Mouse (Mus musculus) liver, embryonic 15.5 days (tissue): ENCODE measurements around the gene Gpat2. TPM values are rescaled to one million over a fixed set of nuclear protein-coding genes. Genes with fewer than 3 reads are reported as not detected.

Experiments used
- ATAC-seq: fragments of 200-750 bp; cut with Nextera tagmentation; 2 replicates; pipeline ENCODE4 v1.8.0; 2017; ENCODE audit warnings: moderate number of reproducible peaks, mild to moderate bottlenecking, moderate library complexity; ENCODE audit not compliant: insufficient read depth
- H3K27ac ChIP-seq: fragments of 300-500 bp; sonication (generic); replicated peaks from 2 replicates; pipeline ENCODE4 v1.5.1; 2015; ENCODE audit warnings: mild to moderate bottlenecking, inconsistent platforms
- H3K27me3 ChIP-seq: fragments of 300-500 bp; sonication (generic); 2 replicates; pipeline ENCODE4 v1.6.1; 2015; ENCODE audit warnings: mild to moderate bottlenecking, inconsistent platforms
- H3K36me3 ChIP-seq: fragments of 300-500 bp; sonication (generic); replicated peaks from 2 replicates; pipeline ENCODE4 v1.6.1; 2015; ENCODE audit warnings: moderate library complexity, mild to moderate bottlenecking, inconsistent platforms
- H3K4me1 ChIP-seq: fragments of 300-500 bp; sonication (generic); replicated peaks from 2 replicates; pipeline ENCODE4 v1.6.1; 2015; ENCODE audit warnings: inconsistent platforms
- H3K4me2 ChIP-seq: fragments of 300-500 bp; sonication (generic); 2 replicates; pipeline ENCODE4 v1.6.1; 2015; ENCODE audit warnings: moderate library complexity, mild to moderate bottlenecking, inconsistent platforms
- H3K4me3 ChIP-seq: fragments of 300-500 bp; sonication (generic); replicated peaks from 2 replicates; pipeline ENCODE4 v1.5.1; 2015; ENCODE audit warnings: mild to moderate bottlenecking, inconsistent platforms
- H3K9ac ChIP-seq: fragments of 300-500 bp; sonication (generic); 2 replicates; pipeline ENCODE4 v1.6.1; 2015; ENCODE audit warnings: moderate library complexity, mild to moderate bottlenecking, inconsistent platforms
- H3K9me3 ChIP-seq: fragments of 300-500 bp; sonication (generic); replicated peaks from 2 replicates; pipeline ENCODE4 v1.6.1; 2016; ENCODE audit warnings: inconsistent platforms
- WGBS: fragments of 180-500 bp; shearing (Covaris S2); methylation state at CpG from one replicate; pipeline ENCODE4 v1.1.7; 2015; ENCODE audit warnings: mixed read lengths; ENCODE audit not compliant: insufficient replicate concordance; 5-methylcytosine and 5-hydroxymethylcytosine counted together
- polyA plus RNA-seq: library from polyadenylated mRNA; unstranded; fragments of >200 nt; fragmentation: Nextera tagmentation; extraction: Ambion mirVana; gene quantifications from 2 replicates; pipeline ENCODE4 v1.2.1, GENCODE M21; 2015

The Gpat2 gene
- polyA plus RNA-seq, 1 experiment from 2014 or later: 0.35 TPM

DNA sequence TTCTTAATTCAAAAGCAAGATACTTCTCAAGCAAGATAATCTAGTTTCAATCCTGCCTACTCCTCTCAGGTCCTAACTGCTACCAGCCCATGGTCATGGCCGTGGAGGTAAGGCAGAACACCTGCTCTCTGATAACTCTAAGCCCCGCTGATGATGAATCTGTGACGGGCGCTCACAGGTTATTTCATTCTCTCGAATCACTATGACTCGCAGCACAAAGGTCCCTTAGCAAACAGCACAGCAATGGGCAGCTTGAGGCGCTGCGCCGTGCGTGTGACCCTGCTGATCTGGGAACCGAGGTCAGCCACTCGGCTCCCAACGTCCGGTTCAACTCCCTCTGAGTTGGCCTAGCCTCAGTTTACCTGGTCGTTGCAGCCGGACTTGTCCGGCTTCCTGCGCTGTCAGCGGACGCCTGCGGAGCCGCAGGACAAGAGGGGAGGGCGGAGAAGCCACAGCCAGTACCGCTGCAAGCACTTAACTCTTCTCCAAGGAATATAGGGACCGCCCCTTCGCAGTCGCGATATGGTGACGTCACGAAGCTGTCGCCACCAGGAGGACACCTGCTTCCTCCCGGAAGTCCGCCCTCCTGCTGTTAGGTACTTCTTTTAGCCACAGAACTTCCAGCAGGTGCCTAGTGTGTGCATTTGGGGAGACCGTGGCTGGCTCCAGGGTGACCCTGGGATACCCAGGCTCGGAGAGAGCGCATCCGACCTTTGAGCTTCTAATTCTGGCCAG, 19.2 kb downstream of the Gpat2 start, which contains the start of gene Fahd2a:
Fahd2a (minus strand) TSS at position 511 of the 735 bp plus-strand sequence.
- 3% methylated on average over 37 of the region's 37 CpGs for WGBS
- ATAC-seq: peak; percentile 89
- H3K27me3 ChIP-seq: no peaks in the 10 kb centered on the region

DNA sequence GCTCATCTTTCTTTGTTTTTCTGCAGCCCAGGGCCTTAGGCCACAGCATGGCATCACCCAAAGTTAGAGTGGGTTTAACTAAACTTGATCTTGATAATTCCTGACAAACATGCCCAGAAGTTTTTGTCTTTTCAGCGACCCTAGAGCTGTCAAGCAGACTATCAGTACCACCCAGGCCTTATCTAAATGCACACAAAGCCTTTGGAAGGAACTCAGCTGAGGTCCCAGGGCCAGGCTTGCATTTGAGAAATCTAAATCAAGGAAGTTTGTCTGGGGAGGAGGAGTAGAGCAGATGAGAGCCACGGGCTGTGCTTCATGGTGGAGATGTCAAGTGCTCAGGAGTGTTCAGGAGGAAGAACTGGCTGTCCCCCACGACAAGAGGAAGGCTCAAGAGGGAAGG, 21.8 kb downstream of the Gpat2 start:
- ATAC-seq: peak; percentile 7; the same call in 1 of the 2 replicates
- WGBS: 9% methylated on average over 3 of the region's 3 CpGs
- Histone ChIP-seq H3K27ac (no peak overlapping the region), H3K9me3 (no peaks in the 10 kb centered on the region), H3K9ac (no peak overlapping the region), H3K4me3 (no peak overlapping the region), H3K4me2 (no peak overlapping the region), H3K27me3 (peaks cover 8% of the 10 kb centered on the region; the same call in 1 of the 2 replicates), H3K4me1 (peaks cover 67% of the 10 kb centered on the region), H3K36me3 (no peaks in the 10 kb centered on the region)

More for the DNA sequence above, 19.2 kb downstream of the Gpat2 start, which contains the start of gene Fahd2a:
- Histone ChIP-seq H3K9me3 (no peaks in the 10 kb centered on the region), H3K27ac (peak within 1 kb of the TSS; percentile 56), H3K36me3 (no peaks in the 10 kb centered on the region), H3K4me3 (peak within 1 kb of the TSS; percentile 74), H3K4me1 (peaks cover 43% of the 10 kb centered on the region), H3K4me2 (peak within 1 kb of the TSS; percentile 83), H3K9ac (peak within 1 kb of the TSS; percentile 76)

- Histone ChIP-seq H3K36me3 (no peaks in the 10 kb centered on the region), H3K27me3 (peaks cover 26% of the 10 kb centered on the region), H3K4me1 (peaks cover 62% of the 10 kb centered on the region), H3K4me2 (no peak overlapping the region), H3K9ac (no peak overlapping the region), H3K27ac (no peak overlapping the region), H3K9me3 (no peaks in the 10 kb centered on the region), H3K4me3 (no peak overlapping the region)
- WGBS: 51% methylated on average over 7 of the region's 7 CpGs
- ATAC-seq: no peak
These were observed 24.7 kb downstream of the Gpat2 start for GRCm38 (mm10) chr2:127449691-127450090.

DNA sequence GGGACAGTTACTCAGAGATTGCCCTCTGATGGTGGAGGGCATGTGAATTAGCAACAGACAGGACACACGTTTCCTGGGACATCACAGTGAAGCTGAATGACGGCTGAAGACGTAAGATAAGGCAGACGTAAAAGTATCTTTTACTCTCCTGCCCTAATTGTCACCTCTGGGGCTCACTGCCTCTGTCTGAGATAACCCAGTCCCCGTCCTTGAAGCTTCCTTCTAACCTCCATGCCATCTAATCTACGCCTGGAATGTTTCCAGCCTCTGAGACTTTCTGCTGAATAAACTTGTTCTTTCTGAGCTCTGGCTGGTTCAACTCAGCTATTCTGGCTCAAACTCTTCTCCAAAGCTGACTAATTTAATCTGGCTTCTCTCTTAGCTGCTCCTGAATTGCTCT, 26.7 kb downstream of the Gpat2 start:
- no peak overlapping the region for H3K4me3 ChIP-seq
- 0 out of 2 replicates have a peak overlapping the region, but pooled peaks have one; percentile 16 for H3K27ac ChIP-seq
- H3K4me2 ChIP-seq: peak overlapping the region; percentile 36
- no peak overlapping the region for H3K9ac ChIP-seq
- H3K9me3 ChIP-seq: no peaks in the 10 kb centered on the region
- whole genome bisulfite sequencing: 6% methylated on average over 6 of the region's 6 CpGs
- peak; percentile 78 for ATAC-seq
- H3K4me1 ChIP-seq: peaks cover 49% of the 10 kb centered on the region
- H3K27me3 ChIP-seq: peaks cover 26% of the 10 kb centered on the region
- no peaks in the 10 kb centered on the region for H3K36me3 ChIP-seq

DNA sequence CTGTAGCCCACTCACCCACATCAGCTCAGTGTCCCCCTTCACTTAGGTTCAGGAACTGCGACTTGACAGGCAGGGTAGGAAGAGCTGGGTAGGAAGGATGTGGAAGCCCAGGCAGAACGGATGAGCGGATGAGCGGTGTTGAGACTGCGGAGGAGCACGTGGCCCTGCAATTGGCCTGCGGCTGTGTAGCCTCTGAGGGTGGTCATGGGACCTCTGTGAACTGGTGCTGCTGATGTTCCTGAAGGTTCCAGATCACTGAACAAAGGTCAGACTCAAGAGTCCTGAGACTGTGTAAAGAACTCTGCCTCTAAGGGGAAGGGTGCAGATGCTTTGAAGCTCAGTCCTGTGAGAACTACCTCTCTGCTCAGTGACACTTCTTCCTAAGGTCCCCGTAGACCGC, 28.1 kb downstream of the Gpat2 start:
- Histone ChIP-seq H3K9ac (no peak overlapping the region), H3K27me3 (peaks cover 37% of the 10 kb centered on the region)

GRCm38 (mm10) chr2:127453764-127454163, 28.8 kb downstream of the Gpat2 start:
- H3K4me1 ChIP-seq: peaks cover 44% of the 10 kb centered on the region
- WGBS: 3% methylated on average over 5 of the region's 5 CpGs
- H3K27me3 ChIP-seq: peaks cover 37% of the 10 kb centered on the region
- no peak overlapping the region for H3K27ac ChIP-seq
- no peak overlapping the region for H3K4me3 ChIP-seq
- no peak overlapping the region for H3K4me2 ChIP-seq
- H3K9ac ChIP-seq: no peak overlapping the region
- no peaks in the 10 kb centered on the region for H3K9me3 ChIP-seq
- ATAC-seq: no peak
- H3K36me3 ChIP-seq: no peaks in the 10 kb centered on the region

More for the DNA sequence above, 28.1 kb downstream of the Gpat2 start:
- Histone ChIP-seq H3K9me3 (no peaks in the 10 kb centered on the region), H3K4me2 (no peak overlapping the region), H3K4me1 (peaks cover 44% of the 10 kb centered on the region), H3K27ac (no peak overlapping the region), H3K4me3 (no peak overlapping the region), H3K36me3 (no peaks in the 10 kb centered on the region)
- ATAC-seq: no peak
- 73% methylated on average over 9 of the region's 9 CpGs for WGBS

DNA sequence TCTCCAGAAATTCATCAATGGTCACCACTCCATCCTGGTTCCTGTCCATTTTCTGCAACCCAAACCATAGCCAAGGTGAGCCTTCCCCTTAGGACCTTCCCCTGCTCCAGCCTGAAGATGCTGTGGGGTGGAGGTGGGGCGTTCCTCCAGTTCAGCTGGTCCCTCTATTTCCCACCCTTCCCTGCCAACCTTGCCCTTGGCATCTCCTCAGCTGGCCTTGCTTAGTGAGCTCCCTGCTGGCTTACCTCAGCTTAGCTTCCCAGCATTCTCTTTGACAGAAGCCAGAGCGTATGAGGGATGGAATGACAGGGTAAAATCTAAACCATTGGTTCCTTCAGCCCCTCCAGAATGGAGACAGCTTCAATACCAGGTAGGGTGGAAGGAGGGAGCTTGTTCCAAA, 34.3 kb downstream of the Gpat2 start:
- H3K4me2 ChIP-seq: no peak overlapping the region
- no peaks in the 10 kb centered on the region for H3K4me1 ChIP-seq
- 67% methylated on average over 2 of the region's 2 CpGs for WGBS
- H3K36me3 ChIP-seq: no peaks in the 10 kb centered on the region
- H3K9me3 ChIP-seq: no peaks in the 10 kb centered on the region
- H3K4me3 ChIP-seq: no peak overlapping the region
- ATAC-seq: no peak
- no peak overlapping the region for H3K9ac ChIP-seq
- peaks cover 31% of the 10 kb centered on the region for H3K27me3 ChIP-seq
- no peak overlapping the region for H3K27ac ChIP-seq

DNA sequence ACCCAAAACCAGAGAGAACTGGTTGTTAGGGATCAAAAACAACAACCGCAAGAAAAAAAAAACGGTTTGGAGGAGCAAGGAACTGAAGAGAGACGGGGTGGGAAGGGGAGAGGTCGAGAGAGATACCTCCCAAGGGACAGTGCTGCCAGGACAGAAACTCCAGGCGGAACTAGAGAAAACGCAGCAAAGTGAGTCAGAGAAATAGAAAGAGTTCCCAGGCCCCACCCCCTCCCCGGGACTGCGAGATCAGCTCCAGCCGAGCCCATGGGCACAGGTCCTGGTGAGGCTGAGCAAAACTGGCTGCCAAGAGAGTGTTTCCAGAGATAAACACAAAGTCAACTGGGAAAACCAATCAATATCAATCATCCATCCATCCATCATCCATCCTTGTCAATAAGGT, 36.4 kb downstream of the Gpat2 start:
- H3K27me3 ChIP-seq: peaks cover 30% of the 10 kb centered on the region
- WGBS: 44% methylated on average over 9 of the region's 9 CpGs
- no peaks in the 10 kb centered on the region for H3K4me1 ChIP-seq
- no peaks in the 10 kb centered on the region for H3K9me3 ChIP-seq
- no peak overlapping the region for H3K4me3 ChIP-seq
- no peaks in the 10 kb centered on the region for H3K36me3 ChIP-seq
- H3K4me2 ChIP-seq: no peak overlapping the region
- H3K9ac ChIP-seq: no peak overlapping the region
- no peak for ATAC-seq
- H3K27ac ChIP-seq: no peak overlapping the region

DNA sequence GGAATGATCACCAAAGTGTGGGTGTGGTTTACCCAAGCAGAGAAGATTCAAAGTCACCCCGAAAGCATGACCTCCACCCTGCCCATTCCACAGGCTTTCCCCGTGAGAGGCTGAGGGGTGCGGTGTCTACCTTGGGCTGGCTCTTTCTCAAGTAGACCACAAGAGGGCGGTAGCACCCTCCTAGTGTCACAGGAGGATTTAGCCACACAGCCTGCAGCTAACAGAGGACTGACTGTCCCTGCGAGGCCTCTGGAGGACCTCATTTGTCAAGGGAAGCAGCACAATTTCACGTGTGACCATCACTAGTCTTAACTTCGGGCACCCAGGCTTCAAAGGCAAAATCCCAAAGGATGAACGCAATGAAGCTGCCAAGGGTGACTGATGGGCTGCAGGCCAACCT, 37.3 kb downstream of the Gpat2 start:
- no peaks in the 10 kb centered on the region for H3K4me1 ChIP-seq
- no peaks in the 10 kb centered on the region for H3K36me3 ChIP-seq
- H3K27me3 ChIP-seq: peaks cover 25% of the 10 kb centered on the region
- no peak for ATAC-seq
- H3K4me3 ChIP-seq: no peak overlapping the region
- H3K9ac ChIP-seq: no peak overlapping the region
- H3K4me2 ChIP-seq: no peak overlapping the region
- H3K27ac ChIP-seq: no peak overlapping the region
- no peaks in the 10 kb centered on the region for H3K9me3 ChIP-seq
- WGBS: 8% methylated on average over 8 of the region's 8 CpGs

DNA sequence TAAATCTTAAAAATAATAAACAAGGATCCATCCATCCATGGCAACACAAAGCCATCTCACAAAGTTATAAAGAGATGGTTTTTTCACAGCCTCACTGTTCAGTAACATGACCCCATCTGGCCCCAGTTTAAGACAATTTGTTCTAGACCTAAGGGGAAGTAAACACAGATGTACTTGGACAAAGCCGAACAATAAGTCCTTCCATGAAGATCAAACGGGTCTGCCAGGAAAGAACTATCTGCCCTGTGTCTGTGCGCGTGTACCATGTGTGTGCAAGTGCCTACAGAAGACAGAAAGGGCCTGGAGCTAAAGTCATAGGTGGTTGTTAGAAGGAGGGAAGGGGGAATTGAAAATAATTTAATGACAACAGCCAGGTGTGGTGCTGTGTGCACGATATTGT, 45.2 kb downstream of the Gpat2 start:
- Histone ChIP-seq H3K9me3 (no peaks in the 10 kb centered on the region), H3K4me3 (no peak overlapping the region), H3K9ac (no peak overlapping the region), H3K27me3 (no peaks in the 10 kb centered on the region; the same call in 1 of the 2 replicates), H3K4me1 (no peaks in the 10 kb centered on the region), H3K4me2 (no peak overlapping the region), H3K27ac (no peak overlapping the region), H3K36me3 (no peaks in the 10 kb centered on the region)
- no peak for ATAC-seq
- 76% methylated on average over 5 of the region's 5 CpGs for WGBS

- Histone ChIP-seq H3K36me3 (no peaks in the 10 kb centered on the region), H3K9ac (no peak overlapping the region), H3K4me3 (no peak overlapping the region), H3K4me1 (no peaks in the 10 kb centered on the region), H3K27ac (no peak overlapping the region), H3K27me3 (no peaks in the 10 kb centered on the region; the same call in 1 of the 2 replicates), H3K4me2 (no peak overlapping the region), H3K9me3 (no peaks in the 10 kb centered on the region)
- 72% methylated on average over 10 of the region's 10 CpGs for WGBS
- no peak for ATAC-seq
These were observed 45.7 kb downstream of the Gpat2 start for GRCm38 (mm10) chr2:127470661-127471060.
